Mouse (Mus musculus): ENCODE results near the gene Tlx2.
A peak's percentile ranks its signal among the peaks of the same experiment; 100 is the strongest.

The Tlx2 gene

DNA sequence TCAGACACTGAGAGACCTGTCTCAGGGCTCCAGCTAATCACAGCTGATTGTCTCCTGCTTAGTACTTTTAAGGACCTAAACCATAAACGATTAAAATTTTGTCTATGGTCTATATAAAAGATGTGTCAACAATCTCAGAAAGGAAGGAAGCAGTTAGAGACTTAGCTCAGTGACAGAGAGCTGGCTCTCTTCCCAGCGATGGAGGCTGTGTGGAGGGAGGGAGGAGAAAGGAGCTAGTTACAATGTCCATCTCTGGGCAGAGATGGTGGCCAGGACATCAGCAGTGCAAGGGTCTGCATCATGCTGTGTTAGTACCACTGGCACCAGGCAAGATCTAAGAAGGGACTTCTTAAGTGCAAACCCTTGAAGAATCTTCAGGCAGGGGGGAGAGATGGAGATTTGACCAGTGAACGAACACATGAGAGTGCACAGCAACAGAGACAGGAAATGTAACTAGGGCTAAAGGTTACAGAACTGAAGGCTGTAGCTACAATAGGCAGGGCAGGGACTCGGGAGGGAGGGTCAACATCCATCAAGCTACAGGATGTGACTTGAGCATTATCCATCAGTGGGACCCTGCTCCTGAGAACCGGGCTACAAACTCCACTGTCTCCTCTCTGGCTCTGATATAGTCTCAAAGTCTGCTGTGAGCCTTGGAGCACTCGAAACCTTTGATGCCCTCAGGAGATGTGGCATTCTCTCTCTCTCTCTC lies 22.5 kb upstream of the Tlx2 start:
- DNase-seq (ENCODE audit: low spot score in 2 of 2): no peak

DNA sequence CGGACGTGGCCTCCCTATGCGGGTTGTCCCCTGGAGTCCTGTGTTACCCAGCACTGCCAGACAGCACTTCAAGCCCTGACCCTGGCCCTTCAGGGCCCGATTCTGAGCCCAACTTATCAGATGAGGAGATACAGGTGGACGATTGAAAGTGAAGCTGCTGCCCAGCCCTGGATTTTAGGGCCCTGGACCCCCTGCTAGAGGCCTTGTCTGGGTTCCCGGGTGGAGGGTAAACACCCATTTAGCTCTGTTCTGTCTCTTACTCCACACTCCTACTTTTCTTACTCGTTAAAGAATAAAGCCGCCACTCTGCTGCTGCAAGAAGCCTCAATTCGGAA lies 17.8 kb upstream of the Tlx2 start:
- no peak for DNase-seq (ENCODE audit: low spot score in 2 of 2)

DNA sequence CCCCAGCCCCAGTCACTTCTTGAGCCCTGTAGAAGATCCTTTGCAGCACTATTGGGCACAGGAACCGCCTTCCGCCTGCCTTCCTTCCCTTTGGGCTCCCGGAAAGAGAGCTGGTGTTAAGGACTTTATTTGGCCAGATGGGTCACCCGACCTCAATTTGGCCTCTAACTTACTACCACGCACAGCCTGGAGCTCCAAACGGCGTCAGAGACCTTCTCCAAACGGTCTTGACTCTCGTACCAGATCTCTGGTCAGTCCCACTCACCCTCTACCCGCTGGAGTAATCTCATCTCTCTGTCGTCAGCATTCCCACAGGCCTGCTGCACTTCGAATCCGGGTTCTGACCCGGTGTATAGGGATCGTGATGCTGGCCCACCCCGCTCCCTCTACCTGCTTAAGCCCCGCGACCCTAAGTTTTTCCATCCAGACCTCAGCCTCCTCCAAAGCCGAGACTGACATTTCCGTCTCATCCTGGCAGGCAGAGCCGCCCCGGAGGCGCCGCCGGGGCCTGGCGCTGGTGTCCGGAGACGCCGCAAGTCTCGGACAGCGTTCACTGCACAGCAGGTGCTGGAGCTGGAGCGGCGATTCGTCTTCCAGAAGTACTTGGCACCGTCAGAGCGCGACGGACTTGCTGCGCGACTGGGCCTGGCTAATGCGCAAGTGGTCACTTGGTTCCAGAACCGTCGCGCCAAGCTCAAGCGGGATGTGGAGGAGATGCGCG lies 17.3 kb upstream of the Tlx2 start:
- no peak for DNase-seq (ENCODE audit: low spot score in 2 of 2)

DNA sequence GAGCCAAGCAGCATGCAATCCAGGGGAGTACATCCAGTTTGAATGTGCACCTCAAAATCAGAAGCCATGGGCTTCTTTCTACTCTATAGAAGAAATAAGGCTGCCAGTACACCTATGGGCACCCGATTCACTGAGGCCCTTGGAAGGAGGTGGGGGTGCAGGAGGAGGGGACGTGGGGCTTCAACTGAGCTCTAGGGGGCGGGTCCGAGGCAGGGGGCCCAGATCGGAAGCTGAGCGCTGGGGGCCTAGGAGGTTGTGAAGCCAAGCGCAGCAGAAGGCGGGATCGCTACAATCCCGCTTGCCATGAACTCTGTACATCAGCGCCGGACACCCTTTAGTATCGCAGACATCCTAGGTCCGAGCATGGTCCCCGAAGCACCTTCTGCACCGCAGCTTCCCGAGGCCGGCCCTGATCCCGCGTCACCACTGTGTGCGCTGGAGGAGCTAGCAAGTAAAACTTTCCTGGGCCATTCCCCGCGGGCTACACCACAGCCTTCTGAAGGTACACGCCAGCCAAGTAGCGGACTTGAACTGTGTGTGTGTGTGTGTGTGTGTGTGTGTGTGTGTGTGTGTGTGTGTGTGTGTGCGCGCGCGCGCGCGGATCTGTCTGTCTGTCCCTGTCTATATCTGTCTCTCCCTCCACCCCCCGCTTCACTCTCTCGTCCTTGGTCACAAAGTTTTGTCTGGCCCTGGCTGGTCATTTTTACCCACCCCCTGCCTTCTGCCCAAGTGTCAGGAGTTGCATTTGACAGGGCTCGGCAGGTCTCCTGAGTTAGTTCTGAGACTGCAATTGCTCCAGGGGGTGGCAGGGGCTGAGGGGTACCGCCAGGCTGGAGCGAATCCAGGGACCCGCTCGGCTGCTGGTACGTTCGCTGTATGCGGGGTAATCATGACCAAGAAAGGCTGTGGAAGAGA lies 16.3 kb upstream of the Tlx2 start, which contains the start of gene Lbx2:
TSS of gene Lbx2 (plus strand) at position 247 of the 915 bp plus-strand sequence.
- no peak for DNase-seq (ENCODE audit: low spot score in 2 of 2)

DNA sequence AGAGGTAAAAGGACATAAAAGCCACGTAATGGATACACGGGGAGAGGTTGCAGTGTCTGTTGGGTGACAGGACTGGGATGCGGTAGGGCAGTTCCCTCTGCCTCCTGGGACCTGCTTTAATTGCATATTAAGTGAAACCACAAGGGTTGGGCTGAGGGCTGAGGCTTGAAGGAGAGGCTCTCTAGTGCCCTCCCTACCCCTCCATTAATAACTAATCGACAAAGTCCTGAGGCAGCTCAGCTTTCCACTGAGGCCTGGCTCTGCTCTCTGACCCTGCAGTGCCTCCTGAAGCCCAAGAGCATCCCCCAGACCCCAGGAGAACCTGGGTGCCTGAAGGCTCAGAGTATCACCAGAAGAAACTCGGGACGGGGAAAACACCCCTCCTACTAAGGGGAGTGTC lies 14.4 kb upstream of the Tlx2 start:
- no peak for DNase-seq (ENCODE audit: low spot score in 2 of 2)

DNA sequence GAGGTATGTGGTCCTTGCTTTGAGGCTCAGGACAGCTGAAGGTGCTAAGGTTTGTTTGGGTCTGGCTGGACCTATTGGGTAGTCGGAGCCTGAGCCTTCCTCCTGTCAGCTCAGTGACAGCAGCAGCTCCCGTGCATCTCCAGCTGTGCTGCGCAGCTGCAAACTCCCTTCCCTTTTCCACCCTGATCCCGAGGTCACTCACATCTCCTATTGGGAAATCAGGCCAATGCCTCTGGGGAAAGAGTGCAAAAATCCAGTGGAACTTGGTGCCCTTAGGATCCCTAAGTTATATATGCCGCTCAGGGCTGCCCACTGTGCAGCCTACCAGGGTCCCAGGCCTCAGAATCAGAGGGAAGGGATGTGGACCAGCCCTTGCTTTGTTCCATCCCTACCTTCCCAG lies 13.4 kb upstream of the Tlx2 start:
- DNase-seq (ENCODE audit: low spot score in 2 of 2): no peak

DNA sequence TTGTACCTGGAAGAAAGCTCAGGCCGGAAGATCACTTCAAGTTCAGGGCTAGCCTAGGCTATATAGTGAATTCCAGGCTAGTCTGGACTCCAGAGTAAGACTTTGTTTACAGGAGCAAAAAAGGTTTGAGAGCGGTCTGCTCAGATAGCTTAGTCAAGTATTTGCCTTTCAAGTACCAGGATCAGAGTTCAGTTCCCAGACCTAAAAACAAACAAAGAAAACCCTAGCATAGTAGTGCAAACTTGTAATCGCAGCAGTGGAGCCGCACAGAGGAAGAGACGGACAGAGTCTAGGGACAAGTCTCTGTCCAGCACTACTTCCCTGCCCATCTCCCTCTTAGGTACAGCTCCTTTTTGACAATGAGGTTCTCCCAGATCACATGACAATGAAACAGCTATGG lies 10.1 kb upstream of the Tlx2 start:
- no peak for DNase-seq (ENCODE audit: low spot score in 2 of 2)

DNA sequence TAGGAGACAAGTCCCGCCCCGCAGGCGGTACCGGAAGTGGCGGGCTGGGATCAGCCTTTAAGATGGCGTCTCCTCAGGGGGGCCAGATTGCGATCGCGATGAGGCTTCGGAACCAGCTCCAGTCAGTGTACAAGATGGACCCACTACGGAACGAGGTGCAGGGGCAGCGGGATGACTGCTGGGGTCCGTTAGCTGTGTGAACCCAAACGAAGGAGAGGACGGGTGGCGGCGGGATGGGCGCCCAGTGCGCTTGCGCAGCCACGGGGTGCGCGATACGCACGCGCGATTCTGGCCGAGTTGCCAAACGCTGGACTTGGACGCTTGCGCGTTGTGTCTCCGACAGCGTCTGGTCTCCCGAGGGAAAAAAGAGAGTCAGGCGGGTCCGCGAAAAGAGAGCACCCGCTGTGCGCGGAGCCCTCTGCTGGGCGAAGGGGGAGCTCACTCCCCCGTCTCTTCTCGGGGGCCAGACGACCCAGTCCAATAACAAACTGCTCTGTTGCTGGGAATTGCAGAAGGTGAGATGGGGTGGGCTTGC lies 8.3 kb upstream of the Tlx2 start:
- peak; percentile 99 to 100 for DNase-seq (ENCODE audit: low spot score in 2 of 2)

DNA sequence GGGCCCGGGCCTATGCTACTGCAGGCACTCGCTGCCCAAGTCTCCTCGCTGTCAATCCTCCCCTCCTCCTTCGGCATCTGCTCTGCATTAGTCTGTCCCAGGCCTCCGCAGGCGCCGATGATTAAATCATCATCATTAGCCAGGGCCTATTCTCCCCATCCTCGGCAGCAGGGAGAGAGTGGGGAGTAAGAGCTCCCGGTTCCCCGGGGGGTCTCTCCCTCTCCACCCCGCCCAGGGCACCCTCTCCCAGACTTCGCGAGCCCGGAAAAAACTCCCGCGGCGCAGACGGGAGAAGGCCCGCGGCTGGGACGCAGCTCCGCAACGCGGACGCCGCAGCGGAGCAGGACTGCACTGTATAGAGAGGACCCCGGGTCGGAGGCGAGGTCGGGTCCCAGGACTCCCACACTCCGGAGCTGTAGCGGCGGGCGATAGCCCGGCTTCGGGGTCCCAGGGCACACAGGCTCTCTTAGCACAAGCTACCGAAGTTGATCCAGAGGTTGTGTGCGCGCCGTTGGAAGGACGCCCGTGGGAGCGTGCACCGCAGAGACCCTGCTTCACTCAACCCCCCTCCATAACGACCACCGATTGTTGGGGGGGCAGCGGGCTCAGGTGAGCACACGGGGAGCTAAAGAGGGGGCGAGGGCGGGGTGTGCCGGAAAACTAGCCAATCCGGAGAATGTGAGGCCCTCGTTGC lies 7.7 kb upstream of the Tlx2 start, which contains the start of gene Pcgf1:
TSS of gene Pcgf1 (plus strand) at position 240 of the 694 bp plus-strand sequence.
- DNase-seq (ENCODE audit: low spot score in 2 of 2): no peak

DNA sequence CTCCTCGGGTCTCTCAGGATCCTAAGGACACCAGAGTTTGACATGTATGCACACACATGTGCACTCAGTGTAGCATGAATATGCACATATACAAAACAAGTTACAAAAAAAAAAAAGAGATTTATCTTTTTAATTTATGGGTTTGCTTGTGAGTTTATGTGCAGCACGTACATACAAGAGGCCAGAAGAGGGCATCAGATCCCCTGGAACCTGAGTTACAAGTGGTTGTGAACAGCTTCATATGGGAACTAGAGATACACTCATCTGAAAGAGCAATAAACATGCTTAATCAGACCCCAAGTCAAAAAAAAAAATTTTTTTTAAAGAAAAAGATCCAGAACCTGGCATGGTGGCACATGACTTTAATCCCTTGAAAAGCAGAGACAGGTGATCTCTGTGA lies 4.9 kb upstream of the Tlx2 start:
- no peak for DNase-seq (ENCODE audit: low spot score in 2 of 2)

DNA sequence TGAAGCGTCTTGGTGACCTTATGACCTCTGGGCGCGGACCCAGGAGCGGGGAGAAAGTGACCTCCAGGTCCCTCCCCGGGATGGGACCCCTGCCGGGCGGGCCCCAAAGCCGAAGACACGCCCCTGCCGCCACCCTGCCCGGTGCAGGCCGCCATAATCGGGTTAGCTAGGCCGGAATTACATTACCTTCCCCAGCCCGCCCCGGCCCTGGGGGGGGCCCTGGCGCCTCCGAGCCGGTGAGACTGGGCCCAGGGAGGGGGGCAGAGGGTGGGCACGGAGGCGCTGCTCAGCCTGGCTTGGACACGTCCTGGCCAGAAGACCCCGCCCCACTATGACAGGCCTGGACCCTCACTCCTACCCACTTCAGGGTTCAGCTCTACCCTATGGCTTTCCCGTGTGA lies 1.1 kb upstream of the Tlx2 start:
- DNase-seq (ENCODE audit: low spot score in 2 of 2): no peak

DNA sequence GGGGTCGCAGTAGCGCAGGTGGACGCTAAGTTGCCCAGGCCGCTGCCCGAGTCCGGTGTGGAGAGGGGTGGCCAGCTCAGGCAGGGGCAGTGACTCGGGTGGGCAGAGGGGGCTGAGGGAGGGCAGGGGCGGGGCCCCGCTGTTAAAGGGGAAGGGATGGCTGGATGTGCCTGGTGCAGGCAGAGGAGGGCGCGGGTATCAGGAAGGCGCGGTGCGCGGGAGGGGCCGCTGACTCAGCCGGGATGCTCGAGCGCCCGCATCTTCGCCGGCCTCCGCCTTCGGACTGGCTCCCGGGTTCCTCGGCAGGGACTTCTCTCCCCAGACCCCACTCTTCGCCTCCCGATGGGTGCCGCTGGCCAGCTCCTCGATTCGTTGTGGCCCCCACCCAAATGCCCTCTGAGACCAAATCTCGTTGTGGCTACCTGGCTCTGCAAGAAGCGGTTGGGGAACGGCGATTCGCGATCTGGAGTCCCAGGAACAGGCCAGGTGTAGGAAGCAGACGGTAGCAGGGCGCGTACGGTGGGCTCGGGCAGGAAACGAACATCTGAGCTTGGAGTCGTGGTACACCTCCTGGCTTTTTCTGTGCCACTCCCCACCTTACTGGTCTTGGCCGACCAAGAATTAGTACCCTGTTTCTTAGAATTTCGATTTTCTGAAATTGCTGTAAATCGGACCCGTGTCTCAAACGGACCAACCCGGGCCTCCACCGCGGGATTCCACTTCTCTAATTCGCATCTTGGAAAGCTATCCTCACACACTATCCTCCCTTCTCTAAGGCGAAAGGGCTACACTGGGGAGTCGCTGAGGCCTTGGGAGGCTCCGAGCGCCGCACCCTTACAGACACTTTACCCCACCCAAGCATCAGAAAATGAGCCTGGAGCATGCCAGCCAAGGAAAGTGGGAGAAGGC lies 472 bp upstream of the Tlx2 start:
- no peak for DNase-seq (ENCODE audit: low spot score in 2 of 2)

DNA sequence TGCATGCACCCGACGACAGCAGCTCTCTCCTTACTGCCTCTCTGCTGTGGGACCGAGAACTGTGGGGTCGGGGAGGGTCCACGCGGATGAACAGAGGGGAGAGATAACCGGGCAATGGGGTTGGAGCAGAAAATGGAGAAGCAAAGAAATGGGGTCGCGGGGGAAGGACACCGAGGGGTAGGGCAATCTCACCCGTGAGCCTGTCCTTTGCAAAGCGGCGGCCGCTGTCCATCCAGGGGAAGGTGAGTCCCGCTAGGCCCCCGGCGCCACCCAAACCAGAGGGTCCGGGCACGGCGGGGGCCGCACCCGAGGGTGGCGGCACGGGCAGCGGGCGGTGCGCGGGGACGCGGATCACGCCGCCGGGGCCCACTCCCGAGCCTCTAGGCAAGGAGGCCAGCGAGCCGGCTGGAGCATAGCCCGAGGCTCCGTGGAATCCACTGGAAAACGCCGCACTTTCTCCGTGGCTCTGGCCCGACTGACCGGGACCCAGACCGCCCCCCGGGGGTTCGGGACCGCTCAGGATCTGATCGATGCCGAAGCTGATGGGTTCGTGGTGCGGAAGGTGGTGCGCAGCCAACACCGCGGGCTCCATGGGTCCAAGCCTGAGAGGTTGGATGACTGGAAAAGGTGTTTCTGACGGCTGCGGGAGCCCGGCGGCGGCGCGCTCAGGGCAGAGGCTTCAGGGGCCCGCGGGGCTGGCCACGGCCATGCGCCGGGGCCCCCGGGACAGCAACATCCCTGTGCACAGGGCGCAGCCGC lies 426 bp downstream of the Tlx2 start:
- DNase-seq (ENCODE audit: low spot score in 2 of 2): no peak

DNA sequence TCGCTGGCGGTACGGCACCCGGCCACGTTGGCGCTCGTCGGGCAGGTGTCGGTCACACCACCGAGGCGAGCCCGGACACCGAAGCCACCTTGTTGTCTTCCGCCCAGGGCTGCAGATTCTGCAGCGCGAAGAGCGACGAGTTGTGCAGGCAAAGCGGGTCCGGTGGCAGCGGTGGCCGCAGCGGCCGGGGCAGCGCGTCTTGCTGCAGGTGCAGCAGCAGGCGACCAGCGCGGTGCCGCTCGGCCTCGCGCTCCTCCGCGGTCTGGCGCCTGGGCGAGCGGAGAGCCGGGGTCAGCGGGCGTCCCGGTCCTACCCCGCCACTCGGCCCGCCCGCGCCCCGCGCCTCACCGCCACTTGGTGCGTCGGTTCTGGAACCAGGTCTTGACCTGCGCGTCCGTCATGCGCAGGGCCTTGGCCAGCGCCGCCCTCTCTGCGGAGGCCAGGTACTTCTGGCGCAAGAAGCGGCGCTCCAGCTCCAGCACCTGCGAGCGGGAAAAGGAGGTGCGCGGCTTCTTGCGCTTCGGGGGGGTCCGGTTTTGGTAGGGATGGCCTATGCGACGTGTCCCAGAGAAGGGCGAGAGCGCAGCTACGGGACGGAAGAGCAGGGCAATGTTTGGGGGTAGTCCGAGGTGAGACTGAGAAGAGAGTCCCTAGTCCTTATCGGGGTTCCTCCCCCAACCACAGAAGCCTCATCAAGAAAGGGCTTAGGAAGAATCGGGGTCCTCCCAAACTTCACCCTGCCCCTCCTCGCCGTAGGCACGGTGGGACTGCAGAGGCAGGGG lies 1.2 kb downstream of the Tlx2 start:
- DNase-seq (ENCODE audit: low spot score in 2 of 2): no peak

DNA sequence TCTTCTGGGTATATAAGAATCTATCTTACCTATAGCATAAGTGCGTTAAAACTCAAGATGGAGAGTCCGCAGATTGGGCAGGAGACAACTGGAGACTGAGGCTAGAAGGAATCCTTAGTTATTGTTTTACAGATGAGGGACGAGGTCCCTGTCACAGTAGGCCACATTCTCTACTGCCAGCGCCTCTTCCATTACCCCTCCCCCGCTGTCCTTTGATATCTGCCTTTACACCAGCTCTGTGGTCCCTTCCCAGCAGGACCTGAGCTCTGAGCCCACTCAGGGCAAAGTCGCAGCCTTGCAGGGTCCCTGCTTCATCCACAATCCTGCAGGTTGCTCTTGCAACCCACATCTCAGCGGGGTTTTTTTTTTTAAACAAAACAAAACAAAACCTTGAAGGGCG lies 1.9 kb downstream of the Tlx2 start:
- no peak for DNase-seq (ENCODE audit: low spot score in 2 of 2)

DNA sequence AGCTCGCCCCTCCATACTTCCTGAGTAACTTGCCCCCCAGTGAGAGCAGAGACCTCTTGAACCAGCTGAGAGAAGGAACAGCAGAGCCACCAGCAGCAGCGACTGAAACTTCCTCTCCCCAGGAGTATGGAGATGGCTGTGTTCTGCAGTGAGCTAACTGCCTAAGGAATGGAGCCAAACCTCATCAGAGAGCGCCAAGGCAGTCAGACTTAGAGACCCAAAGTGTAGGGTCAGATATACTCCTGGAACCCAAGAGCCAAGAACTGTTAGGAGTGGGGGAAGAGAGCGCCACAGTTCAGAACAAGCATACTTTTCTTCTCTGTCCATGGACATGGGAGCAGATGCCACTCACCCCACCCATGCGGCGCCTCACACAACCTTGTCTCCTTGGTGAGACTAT lies 3.7 kb downstream of the Tlx2 start:
- DNase-seq (ENCODE audit: low spot score in 2 of 2): no peak

DNA sequence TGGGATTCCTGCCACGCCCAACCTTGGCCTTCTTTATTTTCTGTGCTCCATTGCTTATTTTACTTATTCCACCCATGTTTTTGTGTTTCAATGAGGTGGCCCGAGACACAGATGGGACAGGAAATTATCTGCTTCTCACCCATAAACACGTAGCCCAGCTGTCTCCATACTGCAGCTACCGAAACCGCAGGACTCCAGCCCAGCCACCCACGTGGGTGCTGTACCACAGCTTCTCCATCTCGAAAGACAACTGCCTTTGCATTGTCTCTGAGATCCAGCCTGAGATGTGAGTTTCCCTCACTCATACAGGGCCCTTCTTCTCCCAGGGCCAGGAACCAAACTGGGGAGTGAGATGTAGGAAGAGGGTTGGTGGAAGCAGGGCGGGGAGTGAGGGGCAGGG lies 4.1 kb downstream of the Tlx2 start:
- no peak for DNase-seq (ENCODE audit: low spot score in 2 of 2)

DNA sequence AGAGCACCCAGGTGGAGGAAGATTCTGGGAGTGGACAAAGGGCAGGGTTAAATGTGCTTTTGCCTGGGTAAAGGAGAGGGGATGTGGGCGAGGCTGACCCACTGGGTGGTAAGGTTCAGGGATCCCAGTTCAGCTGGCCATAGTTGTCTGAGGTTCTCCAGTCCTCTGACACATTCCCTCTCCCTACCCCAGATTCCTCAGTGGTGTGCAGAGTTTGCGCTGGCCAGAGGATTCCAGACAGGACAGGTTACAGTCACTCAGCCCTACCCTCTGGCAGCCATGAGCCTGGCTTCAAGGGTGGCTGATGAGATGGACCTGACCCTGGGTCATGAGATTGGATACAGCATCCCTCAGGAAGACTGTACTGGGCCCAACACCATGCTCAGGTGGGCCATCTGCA lies 11.4 kb downstream of the Tlx2 start:
- no peak for DNase-seq (ENCODE audit: low spot score in 2 of 2)

DNA sequence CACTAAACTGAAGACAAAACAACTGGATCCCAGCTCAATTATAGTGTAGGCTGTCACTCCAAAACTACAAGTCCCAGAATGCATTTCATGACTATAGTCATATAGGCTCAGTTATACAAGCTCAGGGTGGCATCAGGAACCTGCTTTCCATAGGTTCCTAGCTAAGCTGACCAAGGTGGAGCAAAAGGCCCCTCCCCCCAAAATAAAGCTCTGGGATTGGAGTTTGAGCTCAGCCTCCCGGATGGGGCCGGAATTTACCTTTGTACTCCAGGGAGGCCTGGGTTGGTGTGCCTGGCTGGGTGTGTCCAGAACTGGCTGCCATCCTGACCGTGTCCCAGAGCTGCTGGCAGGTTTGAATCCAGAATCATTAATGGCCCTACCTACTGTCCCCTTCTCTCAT lies 12.3 kb downstream of the Tlx2 start, which contains the start of gene Dqx1:
TSS of gene Dqx1 (plus strand) at position 55 of the 400 bp plus-strand sequence.
- no peak for DNase-seq (ENCODE audit: low spot score in 2 of 2)
